Mouse (Mus musculus) megakaryocyte progenitor cell, adult 5-6 weeks (primary cell): ENCODE results near the gene Samd4b. TPM values are rescaled to one million over a fixed set of nuclear protein-coding genes. Genes with fewer than 3 reads are reported as not detected.

Experiments
- ATAC-seq: replicated peaks from 2 replicates; pipeline ENCODE4 v1.8.0; 2016; ENCODE audit warnings: mild to moderate bottlenecking, moderate TSS enrichment, inconsistent platforms; ENCODE audit not compliant: poor library complexity
- total RNA-seq, 2 experiments: library from RNA; stranded (forward) in 1 of 2; stranded (reverse) in 1 of 2; fragments of 157-497, 149-512 nt in 1 of 2; fragments of 200-1000 nt in 1 of 2; gene quantifications; 2 replicates each; pipeline versions ENCODE4 v1.2.3 to v1.2.4; 2015 to 2017

Gene Samd4b
- total RNA-seq, 2 experiments from 2014 or later = 2.7 to 20.7 TPM

- ATAC-seq = peak; percentile 0
Measured at GRCm38 (mm10) chr7:28382347-28382951, 215.5 kb downstream of the Samd4b start.

GRCm38 (mm10) chr7:28381938-28382337 is 216.0 kb downstream of the Samd4b start:
- peak; percentile 7 for ATAC-seq

- ATAC-seq = peak; percentile 28
Measured at GRCm38 (mm10) chr7:28381017-28381790, 216.7 kb downstream of the Samd4b start.

- no peak for ATAC-seq
Measured at GRCm38 (mm10) chr7:28380237-28381016, 217.5 kb downstream of the Samd4b start, which contains the start of gene Zfp36. Gene Zfp36, minus strand, starts transcription at chr7:28380253.

GRCm38 (mm10) chr7:28378769-28379651 is 218.9 kb downstream of the Samd4b start:
- peak; percentile 30 for ATAC-seq

- ATAC-seq = no peak
Measured at GRCm38 (mm10) chr7:28378066-28378690, 219.8 kb downstream of the Samd4b start.

GRCm38 (mm10) chr7:28377190-28378065 is 220.5 kb downstream of the Samd4b start:
- ATAC-seq = no peak

GRCm38 (mm10) chr7:28376011-28376771 is 221.8 kb downstream of the Samd4b start:
- no peak for ATAC-seq

DNA sequence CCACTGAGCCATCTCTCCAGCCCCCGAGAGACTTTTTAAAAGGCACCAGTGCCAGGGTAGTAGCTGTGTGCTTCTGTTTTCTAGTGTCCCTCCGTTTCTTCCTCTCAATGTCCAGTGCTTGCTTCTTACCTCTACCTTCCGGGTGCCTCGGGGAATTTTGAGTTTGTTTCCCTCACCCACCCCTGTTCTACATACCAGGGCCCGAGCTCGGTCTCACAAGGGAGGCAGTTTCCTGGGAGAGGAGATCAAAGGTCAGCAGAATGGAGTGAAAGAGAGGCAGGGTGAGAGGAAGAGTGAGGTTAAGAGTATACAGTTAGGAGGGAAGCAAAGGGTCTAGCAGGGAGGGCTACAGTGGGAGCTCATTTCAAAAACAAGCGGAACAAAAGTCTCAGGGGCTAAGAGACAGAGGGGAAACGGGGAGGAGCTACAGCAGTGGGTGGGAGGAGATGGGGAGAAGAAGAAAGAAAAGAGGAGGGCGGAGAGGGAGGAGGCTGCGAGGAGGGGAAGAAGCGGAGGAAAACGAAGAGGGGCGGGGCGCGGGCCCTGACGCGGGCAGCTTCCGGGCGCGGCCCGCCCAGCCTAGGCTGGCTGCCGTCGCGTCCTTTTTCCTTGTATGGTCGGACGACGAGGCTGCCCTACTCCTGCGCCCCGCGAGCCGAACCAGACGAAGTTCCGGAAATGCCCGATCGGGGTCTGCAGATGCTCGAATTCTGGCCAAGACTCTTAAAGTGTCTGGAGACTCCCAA is 222.6 kb downstream of the Samd4b start:
- ATAC-seq = peak; percentile 47

DNA sequence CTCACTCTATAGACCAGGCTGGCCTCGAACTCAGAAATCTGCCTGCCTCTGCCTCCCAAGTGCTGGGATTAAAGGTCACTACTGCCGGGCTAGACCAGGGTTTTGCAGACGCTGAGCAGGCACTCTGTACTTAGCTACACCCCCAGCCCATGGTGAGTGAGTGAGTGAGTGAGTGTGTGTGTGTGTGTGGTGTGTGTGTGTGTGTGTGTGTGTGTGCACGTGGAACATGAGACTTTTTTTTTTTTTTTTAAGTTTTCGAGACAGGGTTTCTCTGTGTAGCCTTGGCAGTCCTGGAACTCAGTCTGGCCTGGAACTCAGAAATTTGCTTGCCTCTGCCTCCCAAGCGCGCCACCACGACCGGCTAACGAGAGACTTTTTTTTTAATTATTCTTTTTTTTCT is 223.3 kb downstream of the Samd4b start:
- no peak for ATAC-seq

DNA sequence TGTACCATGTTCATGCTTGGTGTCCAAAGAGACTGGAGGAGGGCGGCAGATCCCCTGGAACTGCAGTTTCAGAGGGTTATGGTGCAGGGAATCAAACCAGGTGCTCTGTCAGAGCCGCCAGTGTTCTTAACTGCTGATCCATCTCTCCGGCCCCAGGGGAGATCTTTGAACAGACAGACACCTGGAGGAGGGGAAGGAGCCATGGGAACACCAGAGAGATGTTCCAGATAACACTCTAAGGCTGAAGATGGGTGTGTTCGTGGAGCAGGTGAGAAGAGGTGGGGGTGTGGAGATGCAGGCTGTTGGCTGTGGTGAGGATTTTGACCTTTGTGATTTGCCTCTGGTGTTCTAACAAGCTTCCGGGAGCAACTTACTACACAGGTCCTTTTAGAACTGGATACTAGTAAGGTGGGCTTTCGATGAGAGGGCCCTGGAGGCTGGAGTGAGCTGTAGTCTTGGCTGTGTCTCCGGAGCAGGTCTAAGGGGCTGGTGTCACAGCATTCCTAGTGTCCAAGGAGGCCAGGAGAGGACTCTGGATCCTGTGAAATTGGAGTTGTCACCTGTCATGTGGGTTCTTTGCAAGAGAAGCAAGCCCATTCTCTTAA is 224.0 kb downstream of the Samd4b start:
- no peak for ATAC-seq

DNA sequence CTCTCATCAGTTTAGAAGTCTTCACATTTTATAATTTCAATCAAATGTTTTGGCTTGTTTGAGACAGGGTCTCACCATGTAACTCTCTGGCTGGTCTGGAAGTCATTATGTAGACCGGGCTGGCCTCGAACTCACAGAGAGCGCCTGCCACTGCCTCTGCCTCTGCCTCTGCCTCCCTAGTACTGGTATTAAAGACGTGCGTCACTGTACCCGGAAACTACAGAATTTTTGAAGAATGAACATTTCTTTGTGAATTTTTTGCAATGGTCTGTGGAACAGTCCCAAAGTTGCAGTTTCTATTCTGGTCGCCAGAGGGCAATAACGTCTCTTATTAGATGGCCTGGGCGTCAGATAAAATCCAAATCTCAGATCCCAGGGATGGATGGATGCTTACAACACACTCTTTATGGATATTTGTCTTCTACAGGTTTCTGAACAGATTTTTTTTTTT is 224.8 kb downstream of the Samd4b start:
- peak; percentile 21 for ATAC-seq

- ATAC-seq = peak; percentile 67
Measured at GRCm38 (mm10) chr7:28372251-28373108, 225.5 kb downstream of the Samd4b start, which contains the start of gene Plekhg2. Gene Plekhg2, minus strand, starts transcription at chr7:28372599.

DNA sequence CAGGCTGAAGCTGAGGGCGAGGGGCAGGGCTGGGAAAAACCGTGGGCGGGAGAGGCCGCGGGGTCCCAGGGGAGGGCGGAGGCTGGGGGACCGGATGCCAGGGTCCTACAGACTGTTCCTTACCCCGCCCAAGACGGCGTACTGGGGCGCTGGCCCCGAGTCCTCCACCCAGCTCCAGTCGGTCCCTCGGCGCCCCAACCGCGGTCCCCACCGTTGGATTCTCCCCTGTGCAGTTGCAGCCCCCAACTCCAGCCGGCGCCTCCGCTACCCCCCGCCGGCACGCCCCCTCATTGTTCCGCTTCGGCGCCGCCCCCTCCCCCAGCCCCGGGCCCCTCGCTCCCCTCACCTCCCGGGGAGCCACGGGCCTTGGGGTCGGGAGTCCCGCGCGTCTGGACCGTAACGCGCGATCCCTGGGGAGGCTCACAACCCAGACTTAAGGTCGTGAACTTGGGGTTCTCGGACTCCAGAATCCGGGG is 226.4 kb downstream of the Samd4b start:
- no peak for ATAC-seq

GRCm38 (mm10) chr7:28370977-28371513 is 226.9 kb downstream of the Samd4b start:
- ATAC-seq = no peak

DNA sequence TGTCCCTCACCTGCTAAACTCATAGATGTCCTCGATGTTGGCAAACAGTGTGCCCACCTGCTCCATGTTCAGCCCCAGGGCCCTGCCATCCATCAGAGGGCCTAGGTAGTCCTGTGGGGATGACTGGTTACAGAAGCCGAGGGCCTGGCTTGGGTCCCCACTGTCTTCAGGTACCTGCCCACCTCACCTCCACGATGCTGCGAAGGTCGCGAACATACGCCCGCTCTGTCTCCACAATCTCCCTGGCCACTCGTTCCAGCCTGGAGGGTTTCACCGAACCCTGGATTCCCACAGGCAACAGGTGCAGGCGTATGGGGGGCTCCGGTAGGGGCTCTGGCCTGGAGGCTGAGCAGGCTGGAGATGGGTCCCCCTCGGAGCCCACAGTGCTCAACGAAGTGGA is 227.9 kb downstream of the Samd4b start:
- no peak for ATAC-seq
